Mouse (Mus musculus) liver, adult 2 months (tissue): ENCODE measurements at regions not wholly inside any gene's neighbourhood (a gene's known extent, or its start where the extent isn't known, plus 50 kb on each side); places are given as distances from the start of the nearest gene placed in this dataset.

Experiments
- DNase-seq: peaks from one replicate; pipeline ENCODE4 v3.0.0-alpha.2; 2011; ENCODE audit warnings: low read depth, low spot score; ENCODE audit errors: extremely low read depth
- H3K27ac ChIP-seq: fragments of 200-500 bp; replicated peaks from 2 replicates; pipeline ENCODE4 v1.5.1; 2012; ENCODE audit warnings: low read depth, mild to moderate bottlenecking, control low read depth, inconsistent platforms, low read length; ENCODE audit not compliant: insufficient read depth
- H3K27me3 ChIP-seq: fragments of 200-500 bp; 2 replicates; pipeline ENCODE4 v1.6.1; 2012; ENCODE audit warnings: mild to moderate bottlenecking, moderate library complexity, low read length, inconsistent platforms; ENCODE audit not compliant: control insufficient read depth, insufficient read depth
- H3K36me3 ChIP-seq: fragments of 200-500 bp; 2 replicates; pipeline ENCODE4 v1.6.1; 2012; ENCODE audit warnings: low read length, inconsistent platforms; ENCODE audit not compliant: control insufficient read depth, insufficient read depth
- H3K4me1 ChIP-seq: fragments of 200-500 bp; 2 replicates; pipeline ENCODE4 v1.6.1; 2011; ENCODE audit warnings: low read length; ENCODE audit not compliant: control insufficient read depth, insufficient read depth
- H3K4me3 ChIP-seq: fragments of 200-500 bp; 2 replicates; pipeline ENCODE4 v1.5.1; 2011; ENCODE audit warnings: low read depth, mild to moderate bottlenecking, control low read depth, low read length, moderate library complexity; ENCODE audit not compliant: insufficient read depth
- H3K79me2 ChIP-seq: fragments of 200-500 bp; 2 replicates; pipeline ENCODE4 v1.6.1; 2012; ENCODE audit warnings: inconsistent platforms, mild to moderate bottlenecking, low read length, moderate library complexity; ENCODE audit not compliant: control insufficient read depth, insufficient read depth
- H3K9ac ChIP-seq: fragments of 200-500 bp; 2 replicates; pipeline ENCODE4 v1.6.1; 2012; ENCODE audit warnings: low read depth, mild to moderate bottlenecking, control low read depth, inconsistent platforms, low read length
- CTCF ChIP-seq: fragments of 200-500 bp; IDR thresholded peaks from 2 replicates; pipeline ENCODE4 v1.5.1; 2011; ENCODE audit warnings: low read depth, low read length, control low read depth
- POLR2A ChIP-seq: fragments of 200-500 bp; IDR thresholded peaks from 2 replicates; pipeline ENCODE4 v1.6.1; 2011; ENCODE audit warnings: low read length, control low read depth; ENCODE audit not compliant: insufficient read depth; ENCODE audit errors: extremely low read depth
- WGBS: fragments of 180-500 bp; shearing (Covaris S2); methylation state at CpG from one replicate; pipeline ENCODE4 v1.1.7; 2018; 5-methylcytosine and 5-hydroxymethylcytosine counted together

- Histone ChIP-seq H3K4me1 (no peaks in the 10 kb centered on the region), H3K9ac (no peak overlapping the region), H3K27me3 (no peaks in the 10 kb centered on the region), H3K79me2 (no peaks in the 10 kb centered on the region), H3K36me3 (no peaks in the 10 kb centered on the region), H3K4me3 (no peak overlapping the region), H3K27ac (no peak overlapping the region)
- 82% methylated on average over 6 of the region's 6 CpGs for WGBS
- DNase-seq = no peak
- TF ChIP-seq CTCF (no peak), POLR2A (no peak)
Observed at GRCm38 (mm10) chr1:186229856-186230255, 112.7 kb upstream of the Lyplal1 start.

DNA sequence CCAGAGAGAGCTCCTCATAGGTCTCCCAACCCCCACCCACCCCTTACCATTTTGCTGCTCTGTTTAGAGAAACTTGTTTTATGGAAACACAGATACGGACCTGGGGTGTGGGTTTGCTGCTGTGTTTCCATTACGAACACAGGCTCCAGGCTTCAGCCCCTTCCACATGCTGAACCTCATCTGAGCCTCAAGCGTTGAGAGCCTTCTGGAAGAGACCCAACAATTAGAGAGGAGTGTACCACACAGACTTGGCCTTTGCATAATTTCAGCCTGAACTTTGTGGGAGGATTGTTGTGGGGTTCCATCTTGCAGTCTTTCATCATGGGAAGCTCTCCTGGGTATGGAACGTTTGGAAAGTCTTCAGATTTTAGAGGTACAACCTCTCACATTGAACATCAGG, 111.3 kb upstream of the Lyplal1 start:
- H3K27me3 ChIP-seq = no peaks in the 10 kb centered on the region
- no peaks in the 10 kb centered on the region for H3K79me2 ChIP-seq
- no peak for DNase-seq
- no peaks in the 10 kb centered on the region for H3K4me1 ChIP-seq
- no peaks in the 10 kb centered on the region for H3K36me3 ChIP-seq
- H3K4me3 ChIP-seq = no peak overlapping the region
- 83% methylated on average over 4 of the region's 4 CpGs for WGBS
- TF ChIP-seq POLR2A (no peak), CTCF (no peak)
- H3K27ac ChIP-seq = no peak overlapping the region
- H3K9ac ChIP-seq = no peak overlapping the region

- no peaks in the 10 kb centered on the region for H3K79me2 ChIP-seq
- no peaks in the 10 kb centered on the region for H3K27me3 ChIP-seq
- H3K9ac ChIP-seq = no peak overlapping the region
- WGBS = 48% methylated on average over 5 of the region's 5 CpGs
- H3K36me3 ChIP-seq = no peaks in the 10 kb centered on the region
- no peak overlapping the region for H3K4me3 ChIP-seq
- H3K27ac ChIP-seq = no peak overlapping the region
- H3K4me1 ChIP-seq = no peaks in the 10 kb centered on the region
- no peak for DNase-seq
- TF ChIP-seq POLR2A (no peak), CTCF (no peak)
Observed at GRCm38 (mm10) chr1:186224231-186224630, 107.1 kb upstream of the Lyplal1 start.

DNA sequence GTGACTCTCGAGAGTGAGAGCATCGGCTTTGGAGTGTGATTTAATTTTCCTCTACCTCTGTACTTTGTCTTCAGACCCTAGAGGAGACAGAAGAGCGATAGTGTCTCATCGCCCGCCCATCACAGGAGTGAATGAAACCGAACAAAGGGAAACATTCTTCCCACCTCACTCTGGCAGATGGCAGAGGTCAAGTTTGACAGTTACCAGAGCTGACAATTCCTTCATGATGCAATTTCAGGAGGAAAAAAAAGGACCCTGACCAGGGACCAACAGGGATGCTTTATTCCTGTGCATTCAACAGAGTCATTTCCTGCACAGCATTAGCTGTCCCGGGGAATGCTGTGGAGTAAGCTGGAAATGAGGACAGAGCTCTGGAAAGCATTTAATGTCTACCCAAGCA, 106.3 kb upstream of the Lyplal1 start:
- no peak overlapping the region for H3K27ac ChIP-seq
- H3K79me2 ChIP-seq = no peaks in the 10 kb centered on the region
- H3K27me3 ChIP-seq = no peaks in the 10 kb centered on the region
- H3K9ac ChIP-seq = no peak overlapping the region
- 77% methylated on average over 7 of the region's 7 CpGs for WGBS
- no peak overlapping the region for H3K4me3 ChIP-seq
- DNase-seq = no peak
- TF ChIP-seq CTCF = no peak
- TF ChIP-seq POLR2A = no peak
- no peaks in the 10 kb centered on the region for H3K36me3 ChIP-seq
- H3K4me1 ChIP-seq = no peaks in the 10 kb centered on the region

- H3K79me2 ChIP-seq = no peaks in the 10 kb centered on the region
- H3K27ac ChIP-seq = no peak overlapping the region
- 88% methylated on average over 4 of the region's 4 CpGs for WGBS
- no peak overlapping the region for H3K4me3 ChIP-seq
- TF ChIP-seq CTCF (no peak), POLR2A (no peak)
- H3K4me1 ChIP-seq = no peaks in the 10 kb centered on the region
- DNase-seq = no peak
- H3K9ac ChIP-seq = no peak overlapping the region
- no peaks in the 10 kb centered on the region for H3K27me3 ChIP-seq
- no peaks in the 10 kb centered on the region for H3K36me3 ChIP-seq
Observed at GRCm38 (mm10) chr1:186218995-186219394, 101.9 kb upstream of the Lyplal1 start.

DNA sequence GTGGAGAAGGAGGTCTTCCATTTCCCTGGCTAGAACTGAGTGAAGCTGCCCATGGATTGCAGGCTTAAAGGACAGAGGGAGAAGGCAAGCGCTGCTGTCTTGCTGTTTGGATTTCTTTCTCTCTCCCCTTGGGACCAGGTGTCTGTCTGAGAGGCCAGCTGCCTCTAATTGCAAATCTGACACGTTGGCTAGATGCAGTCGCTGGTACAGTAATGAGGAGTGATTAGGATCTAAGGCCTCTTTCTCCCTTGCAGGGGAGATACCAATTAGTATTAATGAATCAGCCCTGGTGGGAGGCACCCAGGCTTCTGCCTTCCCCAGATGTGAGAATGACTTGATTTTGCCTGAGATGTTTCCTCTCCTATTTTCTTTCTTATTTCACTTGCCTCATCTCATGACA, 100.1 kb upstream of the Lyplal1 start:
- H3K27ac ChIP-seq = no peak overlapping the region
- H3K27me3 ChIP-seq = no peaks in the 10 kb centered on the region
- H3K9ac ChIP-seq = no peak overlapping the region
- H3K4me3 ChIP-seq = no peak overlapping the region
- no peaks in the 10 kb centered on the region for H3K36me3 ChIP-seq
- TF ChIP-seq POLR2A (no peak), CTCF (no peak)
- 43% methylated on average over 3 of the region's 3 CpGs for WGBS
- no peak for DNase-seq
- no peaks in the 10 kb centered on the region for H3K4me1 ChIP-seq
- no peaks in the 10 kb centered on the region for H3K79me2 ChIP-seq
